Mouse (Mus musculus) heart, embryonic 10.5 days (tissue): ENCODE measurements around the gene Erich3. TPM values are rescaled to one million over a fixed set of nuclear protein-coding genes. Genes with fewer than 3 reads are reported as not detected.
A peak's percentile ranks its signal among the peaks of the same experiment; 100 is the strongest.
"Not testable (repeated sequence)": the region's sequence is repeated elsewhere in the genome, so short reads cannot be mapped to it uniquely, and the experiment has no call there.

ENCODE experiments used
- DNase-seq: peaks from one replicate; pipeline ENCODE4 v3.0.0-alpha.2; 2017; ENCODE audit warnings: low spot score
- H3K27ac ChIP-seq: fragments of 300-500 bp; sonication (generic); 2 replicates; pipeline ENCODE4 v1.5.1; 2016; ENCODE audit warnings: mild to moderate bottlenecking
- H3K27me3 ChIP-seq: fragments of 300-500 bp; sonication (generic); 2 replicates; pipeline ENCODE4 v1.6.1; 2016; ENCODE audit warnings: mild to moderate bottlenecking; ENCODE audit not compliant: poor library complexity, insufficient read depth, severe bottlenecking
- H3K36me3 ChIP-seq: fragments of 300-500 bp; sonication (generic); 2 replicates; pipeline ENCODE4 v1.6.1; 2016; ENCODE audit warnings: mild to moderate bottlenecking, moderate library complexity
- H3K4me1 ChIP-seq: fragments of 300-500 bp; sonication (generic); 2 replicates; pipeline ENCODE4 v1.6.1; 2016; ENCODE audit warnings: mild to moderate bottlenecking
- H3K4me3 ChIP-seq: fragments of 300-500 bp; sonication (generic); 2 replicates; pipeline ENCODE4 v1.5.1; 2016; ENCODE audit warnings: mild to moderate bottlenecking, moderate library complexity
- H3K9me3 ChIP-seq: fragments of 300-500 bp; sonication (generic); 2 replicates; pipeline ENCODE4 v1.6.1; 2016; ENCODE audit warnings: mild to moderate bottlenecking, moderate library complexity
- WGBS: fragments of 180-500 bp; shearing (Covaris S2); methylation state at CpG from one replicate; pipeline ENCODE4 v1.1.7; 2016; 5-methylcytosine and 5-hydroxymethylcytosine counted together
- polyA plus RNA-seq: library from polyadenylated mRNA; unstranded; fragments of >200 nt; fragmentation: Nextera tagmentation; extraction: Ambion mirVana; gene quantifications from 2 replicates; pipeline ENCODE4 v1.2.1, GENCODE M21; 2016

The Erich3 gene
- polyA plus RNA-seq, result 0.10 and 0.13 TPM in 2 replicates

DNA sequence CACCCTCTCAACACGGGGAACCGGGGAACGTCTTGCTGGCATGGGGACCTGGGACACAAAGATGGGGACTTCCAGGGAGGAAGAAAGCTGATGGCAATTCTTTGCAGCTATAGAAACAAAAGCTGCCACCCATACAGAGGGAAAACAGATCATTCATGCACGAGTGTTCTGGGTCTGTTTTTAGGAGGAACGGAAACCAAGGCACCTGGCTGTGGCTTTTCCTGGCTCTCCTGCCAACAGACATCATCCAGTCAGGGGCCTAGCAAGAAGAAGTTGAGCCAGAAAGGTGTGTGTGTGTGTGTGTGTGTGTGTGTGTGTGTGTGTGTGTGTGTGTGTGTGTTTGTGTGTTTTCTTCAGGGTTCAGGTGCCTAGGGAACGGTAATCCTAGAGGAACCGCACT, at the start of gene Erich3:
Gene Erich3 (plus strand): TSS at position 315 of the 400 bp plus-strand sequence.
- Histone ChIP-seq H3K36me3 (no peaks in the 10 kb centered on the region), H3K4me3 (peak within 1 kb of the TSS; percentile 61), H3K4me1 (peaks cover 11% of the 10 kb centered on the region), H3K27me3 (peaks cover 70% of the 10 kb centered on the region), H3K9me3 (no peaks in the 10 kb centered on the region), H3K27ac (no peak within 1 kb of the TSS)
- 21% methylated on average over 7 of the region's 7 CpGs for WGBS
- DNase-seq, result peak; percentile 52

DNA sequence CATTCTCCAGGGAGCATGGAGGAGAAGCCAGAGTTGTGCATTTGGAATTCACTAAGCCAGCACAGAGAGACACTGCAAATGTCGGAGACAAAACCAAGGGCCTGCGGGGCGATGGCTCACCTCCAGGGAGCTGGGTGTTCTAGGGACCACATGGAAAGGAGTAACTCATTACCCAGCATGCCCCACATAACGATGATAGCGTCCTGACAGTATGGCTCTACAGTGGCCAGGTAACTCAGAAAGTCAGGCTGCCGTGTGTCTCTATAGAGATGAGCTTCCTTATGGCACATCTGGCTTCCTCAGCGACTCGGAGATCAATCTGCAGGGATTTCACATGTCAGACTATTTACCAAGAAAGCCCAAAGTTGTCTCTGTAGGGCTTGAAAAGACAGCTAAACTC, 48.9 kb upstream of the Erich3 start:
- Histone ChIP-seq H3K9me3 (no peaks in the 10 kb centered on the region), H3K27ac (no peak overlapping the region), H3K4me1 (no peaks in the 10 kb centered on the region), H3K27me3 (no peaks in the 10 kb centered on the region), H3K36me3 (peaks cover 27% of the 10 kb centered on the region), H3K4me3 (no peak overlapping the region)
- DNase-seq, result no peak
- WGBS, result 89% methylated on average over 8 of the region's 8 CpGs

DNA sequence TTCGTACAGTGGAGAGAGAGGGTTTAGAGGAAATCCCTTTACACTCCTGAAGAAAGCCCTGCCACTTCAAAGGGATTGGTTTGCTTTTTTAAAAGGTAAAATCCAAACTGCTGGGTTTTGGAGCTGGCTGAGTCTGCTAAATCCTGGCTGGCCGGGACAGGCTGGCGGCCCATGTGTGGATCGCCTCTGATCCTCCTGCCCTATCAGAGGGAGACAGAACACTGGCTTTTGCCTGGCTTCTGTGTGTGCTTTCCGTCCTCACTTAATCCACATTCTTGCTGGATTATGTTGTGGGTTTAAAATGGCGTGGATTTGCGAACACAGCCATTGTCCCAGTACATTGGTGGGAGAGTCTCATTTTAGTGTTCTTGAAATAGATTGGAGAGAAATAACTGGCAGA, 48.4 kb upstream of the Erich3 start:
- no peaks in the 10 kb centered on the region for H3K9me3 ChIP-seq
- no peak for DNase-seq
- no peaks in the 10 kb centered on the region for H3K27me3 ChIP-seq
- H3K4me1 ChIP-seq, result no peaks in the 10 kb centered on the region
- no peak overlapping the region for H3K27ac ChIP-seq
- peaks cover 27% of the 10 kb centered on the region for H3K36me3 ChIP-seq
- no peak overlapping the region for H3K4me3 ChIP-seq
- 88% methylated on average over 7 of the region's 7 CpGs for WGBS

DNA sequence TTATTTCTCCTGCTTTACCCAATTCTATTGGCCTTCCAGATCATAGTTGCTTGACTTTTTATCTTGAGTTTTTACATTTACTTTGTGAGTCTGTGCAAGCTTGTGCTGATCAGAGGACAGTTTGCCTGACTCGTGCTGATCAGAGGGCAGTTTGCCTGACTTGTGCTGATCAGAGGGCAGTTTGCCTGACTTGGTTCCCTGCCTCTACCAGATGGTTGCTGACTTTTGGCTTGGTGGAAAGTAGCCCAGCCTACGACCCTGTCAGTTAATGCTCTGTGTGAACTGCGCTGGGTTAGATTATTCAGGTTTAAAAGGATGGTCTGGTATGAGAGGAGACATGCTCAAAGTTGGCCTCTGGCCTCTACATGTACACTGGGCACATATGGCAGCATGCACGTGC, 47.6 kb upstream of the Erich3 start:
- Histone ChIP-seq H3K36me3 (peaks cover 23% of the 10 kb centered on the region), H3K4me3 (no peak overlapping the region), H3K27me3 (no peaks in the 10 kb centered on the region), H3K4me1 (no peaks in the 10 kb centered on the region), H3K9me3 (no peaks in the 10 kb centered on the region), H3K27ac (no peak overlapping the region)
- WGBS, result 87% methylated on average over 4 of the region's 4 CpGs
- no peak for DNase-seq

DNA sequence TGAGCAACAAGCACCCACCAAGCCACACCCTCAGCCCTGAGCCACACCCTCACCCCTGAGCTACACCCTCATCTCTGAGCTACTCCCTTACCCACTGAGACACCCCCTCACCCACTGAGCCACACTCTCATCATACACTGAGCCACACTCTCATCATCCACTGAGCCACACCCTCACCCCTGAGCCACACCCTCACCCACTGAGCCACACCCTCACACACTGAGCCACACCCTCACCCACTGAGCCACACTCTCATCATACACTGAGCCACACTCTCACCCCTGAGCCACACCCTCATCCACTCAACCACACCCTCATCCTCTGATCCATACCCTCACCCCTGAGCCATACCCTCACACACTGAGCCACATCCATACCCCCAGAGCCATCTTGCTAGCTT, 35.4 kb upstream of the Erich3 start:
- Histone ChIP-seq H3K36me3 (no peaks in the 10 kb centered on the region), H3K27ac (no peak overlapping the region), H3K27me3 (no peaks in the 10 kb centered on the region), H3K4me3 (no peak overlapping the region), H3K4me1 (no peaks in the 10 kb centered on the region), H3K9me3 (no peaks in the 10 kb centered on the region)
- DNase-seq, result no peak

DNA sequence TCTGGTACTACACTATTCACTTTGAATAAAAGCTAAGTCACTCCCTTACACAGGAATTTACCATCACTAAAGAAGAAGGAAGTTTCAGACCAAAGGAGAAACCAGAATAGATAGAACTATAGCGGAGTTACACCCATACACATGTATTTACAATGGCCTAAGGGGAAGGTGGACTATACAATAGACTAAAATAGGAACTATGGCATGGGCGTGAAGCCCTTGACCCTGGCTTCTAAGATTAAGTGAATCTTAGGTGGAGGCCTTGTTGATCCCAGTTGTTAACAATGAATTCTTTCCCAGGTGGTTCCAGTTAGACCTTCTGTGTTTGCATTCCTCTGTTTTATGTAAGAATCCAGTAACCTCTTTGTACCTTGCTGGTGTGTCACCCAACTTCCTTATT, 32.4 kb upstream of the Erich3 start:
- WGBS, result 78% methylated on average over 2 of the region's 2 CpGs
- not testable (repeated sequence) for H3K27ac ChIP-seq, DNase-seq, H3K4me3 ChIP-seq, H3K9me3 ChIP-seq, H3K4me1 ChIP-seq, H3K36me3 ChIP-seq, H3K27me3 ChIP-seq

DNA sequence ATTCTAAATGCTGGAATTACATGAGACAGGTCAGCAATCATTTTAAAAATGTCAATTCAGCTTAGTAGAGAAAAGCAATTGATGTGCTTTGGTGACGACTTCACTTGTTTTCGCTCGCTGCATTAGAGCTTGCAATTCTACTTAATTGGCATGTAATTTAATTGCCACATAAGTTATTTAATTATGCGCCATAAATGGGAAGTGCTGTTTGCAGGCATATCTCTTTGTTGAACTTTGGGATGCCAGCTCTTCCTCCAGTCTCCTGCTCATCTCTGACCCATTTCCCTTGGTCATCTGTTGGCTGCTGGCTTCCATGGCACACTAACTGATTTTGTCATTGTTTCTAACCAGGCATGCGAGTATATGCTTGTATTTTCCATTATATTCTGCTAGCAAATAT, 30.6 kb upstream of the Erich3 start:
- Histone ChIP-seq H3K4me3 (no peak overlapping the region), H3K27ac (no peak overlapping the region), H3K4me1 (no peaks in the 10 kb centered on the region), H3K9me3 (no peaks in the 10 kb centered on the region), H3K27me3 (no peaks in the 10 kb centered on the region), H3K36me3 (no peaks in the 10 kb centered on the region)
- no peak for DNase-seq
- 84% methylated on average over 5 of the region's 5 CpGs for WGBS

DNA sequence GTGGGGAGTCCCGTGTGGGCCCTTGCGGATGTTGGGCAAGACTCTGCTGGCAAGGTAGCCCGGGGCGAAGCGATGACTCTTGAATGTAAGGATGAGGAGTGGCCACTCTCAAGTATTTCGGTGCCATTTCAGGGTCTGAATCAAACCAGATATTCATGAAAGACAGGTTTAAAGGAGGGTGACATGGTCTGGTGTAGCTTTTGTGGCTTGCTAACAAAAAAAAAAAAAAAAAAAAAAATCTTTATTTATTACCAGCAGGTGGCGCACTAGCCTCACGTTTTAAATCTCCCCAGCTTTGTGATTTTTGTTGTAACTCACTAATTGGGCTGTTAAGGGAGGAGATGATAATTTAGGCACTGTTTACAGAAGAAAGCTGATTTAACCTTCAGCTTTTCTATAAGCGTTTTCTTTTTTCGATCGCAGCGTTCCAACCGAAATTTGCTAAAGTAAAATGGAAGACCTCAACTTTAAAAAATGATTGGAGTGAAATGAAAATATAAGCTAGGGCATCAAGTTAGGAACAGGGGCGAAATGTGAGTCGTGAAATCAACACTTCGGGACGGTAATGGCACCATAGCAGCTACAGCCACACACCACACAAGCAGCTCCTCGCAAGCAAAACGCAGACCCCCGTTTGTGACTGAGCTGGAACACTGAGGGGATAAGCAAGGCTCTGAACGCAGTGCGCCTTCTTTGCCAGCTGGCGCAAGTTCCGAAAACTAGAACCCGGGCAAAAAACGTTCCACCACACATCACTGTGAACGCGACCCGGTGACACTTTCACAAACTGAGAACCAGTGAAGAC, 16.8 kb upstream of the Erich3 start:
- H3K27ac ChIP-seq, result no peak overlapping the region
- no peaks in the 10 kb centered on the region for H3K36me3 ChIP-seq
- 55% methylated on average over 29 of the region's 29 CpGs for WGBS
- no peak for DNase-seq
- peak overlapping the region; percentile 28; the same call in 1 of the 2 replicates for H3K4me3 ChIP-seq
- H3K27me3 ChIP-seq, result peaks cover 29% of the 10 kb centered on the region
- no peaks in the 10 kb centered on the region for H3K4me1 ChIP-seq
- H3K9me3 ChIP-seq, result no peaks in the 10 kb centered on the region

DNA sequence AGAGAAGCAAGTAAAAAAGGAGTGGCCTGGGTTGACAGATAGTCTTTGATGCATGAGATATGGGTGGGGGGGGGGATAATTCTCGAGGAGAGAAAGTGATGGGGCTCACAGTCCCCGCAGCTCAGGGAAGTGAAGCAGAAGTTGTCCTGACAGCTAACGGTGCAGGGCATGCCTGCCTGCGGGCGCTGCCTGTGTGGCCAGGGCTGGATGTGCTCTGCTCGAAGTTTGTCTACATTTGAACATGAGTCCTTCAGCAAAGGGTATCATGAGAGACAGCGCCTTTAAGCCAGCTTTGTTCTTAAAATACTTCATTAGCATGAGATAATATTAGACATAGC, 16.2 kb upstream of the Erich3 start:
- peaks cover 34% of the 10 kb centered on the region for H3K27me3 ChIP-seq
- H3K4me1 ChIP-seq, result no peaks in the 10 kb centered on the region
- 60% methylated on average over 7 of the region's 7 CpGs for WGBS
- DNase-seq, result no peak
- no peaks in the 10 kb centered on the region for H3K9me3 ChIP-seq
- peak overlapping the region; percentile 28; the same call in 1 of the 2 replicates for H3K4me3 ChIP-seq
- H3K27ac ChIP-seq, result no peak overlapping the region
- H3K36me3 ChIP-seq, result no peaks in the 10 kb centered on the region

- H3K27ac ChIP-seq, result no peak overlapping the region
- H3K9me3 ChIP-seq, result no peaks in the 10 kb centered on the region
- H3K27me3 ChIP-seq, result peaks cover 50% of the 10 kb centered on the region
- 77% methylated on average over 20 of the region's 20 CpGs for WGBS
- no peaks in the 10 kb centered on the region for H3K36me3 ChIP-seq
- no peak for DNase-seq
- H3K4me1 ChIP-seq, result peaks cover 4% of the 10 kb centered on the region; the same call in 1 of the 2 replicates
- H3K4me3 ChIP-seq, result no peak overlapping the region
Measured at GRCm38 (mm10) chr3:154649411-154650285, 14.0 kb upstream of the Erich3 start.

- H3K4me1 ChIP-seq, result peaks cover 9% of the 10 kb centered on the region; the same call in 1 of the 2 replicates
- WGBS, result 79% methylated on average over 10 of the region's 10 CpGs
- H3K4me3 ChIP-seq, result no peak overlapping the region
- no peak overlapping the region for H3K27ac ChIP-seq
- no peaks in the 10 kb centered on the region for H3K9me3 ChIP-seq
- H3K36me3 ChIP-seq, result no peaks in the 10 kb centered on the region
- H3K27me3 ChIP-seq, result peaks cover 62% of the 10 kb centered on the region
- DNase-seq, result no peak
Measured at GRCm38 (mm10) chr3:154651192-154651821, 12.4 kb upstream of the Erich3 start.

DNA sequence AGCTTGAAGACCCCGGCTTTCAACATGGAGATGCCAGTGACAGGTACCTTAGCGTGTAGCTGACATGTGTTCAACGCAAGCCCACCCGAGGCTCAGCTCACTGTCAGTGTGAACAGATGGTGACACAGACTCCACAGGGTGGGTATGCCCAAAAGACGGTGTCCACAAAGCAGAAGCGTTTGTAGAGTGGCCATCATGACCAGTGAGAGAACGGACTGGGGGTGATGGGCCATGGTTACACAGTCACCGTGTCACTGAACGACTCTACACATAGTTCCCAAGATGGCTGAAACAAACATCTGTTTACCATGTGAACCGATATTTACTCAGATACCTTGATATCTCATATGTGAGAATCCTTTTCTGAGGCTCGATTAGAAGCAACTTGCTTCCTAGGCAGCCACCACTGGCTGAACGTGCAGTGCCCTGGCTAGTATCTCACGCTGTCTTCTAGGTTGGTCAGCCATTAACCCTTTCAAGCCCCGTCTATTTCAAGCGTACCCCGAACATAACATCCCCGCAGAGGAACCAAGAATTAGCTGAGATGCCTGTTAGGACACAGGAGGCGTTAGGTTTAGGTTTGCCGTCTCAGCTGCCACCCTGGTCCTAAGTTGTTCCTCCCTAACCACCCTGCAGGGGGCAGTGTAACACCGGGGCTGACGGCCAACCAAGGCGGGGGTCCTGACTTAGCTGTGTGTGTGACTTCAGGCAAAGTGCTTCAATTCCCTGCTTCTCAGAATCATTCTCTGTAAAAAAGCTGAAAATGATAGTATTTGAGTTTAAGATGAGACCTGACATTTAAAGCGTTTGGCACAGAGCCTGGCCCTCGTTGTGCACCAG, 10.9 kb upstream of the Erich3 start:
- WGBS, result 47% methylated on average over 24 of the region's 24 CpGs
- DNase-seq, result no peak
- Histone ChIP-seq H3K4me3 (no peak overlapping the region), H3K27me3 (peaks cover 67% of the 10 kb centered on the region), H3K9me3 (no peaks in the 10 kb centered on the region), H3K27ac (no peak overlapping the region), H3K36me3 (no peaks in the 10 kb centered on the region), H3K4me1 (peaks cover 9% of the 10 kb centered on the region; the same call in 1 of the 2 replicates)
